Mouse (Mus musculus) erythroblast, embryonic 14.5 days (primary cell): ENCODE data around the gene Zfp85.

Source experiments
- GATA1 ChIP-seq: IDR thresholded peaks from 2 replicates; pipeline ENCODE4 v1.6.1; 2012; ENCODE audit warnings: low read length, inconsistent platforms, mixed read lengths
- TAL1 ChIP-seq: IDR thresholded peaks from 3 replicates; pipeline ENCODE4 v1.6.1; 2012; ENCODE audit warnings: low read length, inconsistent platforms, mixed read lengths

- TF ChIP-seq TAL1 (no peak), GATA1 (no peak)
These were observed 12.1 kb downstream of the Zfp85 start for GRCm38 (mm10) chr13:67742941-67743340.
